Mouse (Mus musculus) MEL (cell line): ENCODE measurements around the gene Ephb2. TPM values are rescaled to one million over a fixed set of nuclear protein-coding genes. Genes with fewer than 3 reads are reported as not detected.
A peak's percentile ranks its signal among the peaks of the same experiment; 100 is the strongest.

ENCODE experiments used
- DNase-seq: peaks from one replicate; pipeline ENCODE4 v3.0.0; 2011; ENCODE audit warnings: low read depth, low spot score
- H3K27ac ChIP-seq: 2 replicates; pipeline ENCODE4 v1.5.1; 2012; ENCODE audit warnings: low read depth, mild to moderate bottlenecking, control low read depth, low read length, moderate library complexity; ENCODE audit not compliant: control insufficient read depth
- H3K27me3 ChIP-seq, 2 experiments: fragments of 150-350 bp in 1 of 2; sonication (generic) in 1 of 2; 2 replicates each; pipeline ENCODE4 v1.6.1; 2012; ENCODE audit warnings: low read length in 2 of 2, mild to moderate bottlenecking in 2 of 2, improper control_type of control experiment in 1 of 2, moderate library complexity in 1 of 2; ENCODE audit not compliant: insufficient read depth in 2 of 2, control insufficient read depth in 1 of 2
- H3K36me3 ChIP-seq, 2 experiments: 2 replicates each; pipeline ENCODE4 v1.6.1; 2012 to 2014; ENCODE audit warnings: low read length in 2 of 2, improper control_type of control experiment in 1 of 2, inconsistent platforms in 1 of 2, mild to moderate bottlenecking in 1 of 2; ENCODE audit not compliant: insufficient read depth in 2 of 2, control insufficient read depth in 1 of 2
- H3K4me1 ChIP-seq, 2 experiments: fragments of 150-350 bp in 1 of 2; sonication (generic) in 1 of 2; 2 replicates each; pipeline ENCODE4 v1.6.1; 2012; ENCODE audit warnings: low read length in 2 of 2, improper control_type of control experiment in 1 of 2, mild to moderate bottlenecking in 1 of 2; ENCODE audit not compliant: insufficient read depth in 2 of 2, control insufficient read depth in 1 of 2
- H3K4me3 ChIP-seq, 2 experiments: fragments of 150-350 bp in 1 of 2; sonication (generic) in 1 of 2; 2 replicates each; pipeline ENCODE4 v1.5.1; 2012; ENCODE audit warnings: low read depth in 2 of 2, low read length in 2 of 2, mild to moderate bottlenecking in 2 of 2, moderate library complexity in 2 of 2, control low read depth in 1 of 2, improper control_type of control experiment in 1 of 2; ENCODE audit not compliant: control insufficient read depth in 1 of 2, insufficient read depth in 1 of 2
- H3K79me2 ChIP-seq: 2 replicates; pipeline ENCODE4 v1.6.1; 2012; ENCODE audit warnings: mild to moderate bottlenecking, low read length, moderate library complexity; ENCODE audit not compliant: control insufficient read depth, poor library complexity, insufficient read depth
- H3K9ac ChIP-seq: 2 replicates; pipeline ENCODE4 v1.6.1; 2012; ENCODE audit warnings: low read depth, mild to moderate bottlenecking, control low read depth, low read length, moderate library complexity; ENCODE audit not compliant: control insufficient read depth, poor library complexity, severe bottlenecking
- H3K9me3 ChIP-seq: fragments of 150-350 bp; sonication (generic); replicated peaks from 2 replicates; pipeline ENCODE4 v1.6.1; 2012; ENCODE audit warnings: mild to moderate bottlenecking, low read length, improper control_type of control experiment, moderate library complexity; ENCODE audit not compliant: insufficient read depth
- CTCF ChIP-seq, 3 experiments: IDR thresholded peaks in 2 of 3; conservative IDR thresholded peaks in 1 of 3; 2 replicates each; pipeline ENCODE4 v1.5.1; 2011 to 2012; ENCODE audit warnings: low read length in 3 of 3, low read depth in 2 of 3, mild to moderate bottlenecking in 2 of 3, improper control_type of control experiment in 1 of 3, inconsistent platforms in 1 of 3, mixed read lengths in 1 of 3, moderate library complexity in 1 of 3; ENCODE audit not compliant: control insufficient read depth in 1 of 3, insufficient read depth in 1 of 3, poor library complexity in 1 of 3, severe bottlenecking in 1 of 3
- E2F4 ChIP-seq: IDR thresholded peaks from 2 replicates; pipeline ENCODE4 v1.6.1; 2011; ENCODE audit warnings: low read depth, low read length, improper control_type of control experiment, borderline replicate concordance
- ELF1 ChIP-seq: IDR thresholded peaks from 2 replicates; pipeline ENCODE4 v1.6.1; 2014; ENCODE audit warnings: low read depth, mild to moderate bottlenecking, inconsistent platforms, low read length, improper control_type of control experiment, moderate library complexity
- GABPA ChIP-seq: IDR thresholded peaks from 2 replicates; pipeline ENCODE4 v1.6.1; 2012; ENCODE audit warnings: low read depth, mild to moderate bottlenecking, inconsistent platforms, low read length, improper control_type of control experiment, moderate library complexity
- GATA1 ChIP-seq: IDR thresholded peaks from 2 replicates; pipeline ENCODE4 v1.6.1; 2011; ENCODE audit warnings: low read depth, low read length, improper control_type of control experiment
- JUND ChIP-seq: IDR thresholded peaks from 2 replicates; pipeline ENCODE4 v1.6.1; 2011; ENCODE audit warnings: low read depth, mild to moderate bottlenecking, improper control_type of control experiment, low read length
- KAT2A ChIP-seq: conservative IDR thresholded peaks from 2 replicates; pipeline ENCODE4 v1.6.1; 2012; ENCODE audit warnings: low read depth, low read length, improper control_type of control experiment, inconsistent platforms
- MAFK ChIP-seq: IDR thresholded peaks from 2 replicates; pipeline ENCODE4 v1.6.1; 2011; ENCODE audit warnings: low read depth, mild to moderate bottlenecking, low read length, improper control_type of control experiment, borderline replicate concordance
- MEF2A ChIP-seq: IDR thresholded peaks from 2 replicates; pipeline ENCODE4 v1.6.1; 2014; ENCODE audit warnings: low read depth, mild to moderate bottlenecking, inconsistent platforms, low read length, improper control_type of control experiment; ENCODE audit not compliant: poor library complexity, insufficient replicate concordance, severe bottlenecking; ENCODE audit errors: extremely low read depth
- MYB ChIP-seq: IDR thresholded peaks from 2 replicates; pipeline ENCODE4 v1.6.1; 2011; ENCODE audit warnings: mild to moderate bottlenecking, low read depth, low read length, improper control_type of control experiment
- POLR2A ChIP-seq, 2 experiments: IDR thresholded peaks; 2 replicates each; pipeline ENCODE4 v1.6.1; 2011 to 2012; ENCODE audit warnings: low read length in 2 of 2, mild to moderate bottlenecking in 2 of 2, control low read depth in 1 of 2, improper control_type of control experiment in 1 of 2, low read depth in 1 of 2, moderate library complexity in 1 of 2; ENCODE audit not compliant: control insufficient read depth in 1 of 2, insufficient read depth in 1 of 2, poor library complexity in 1 of 2
- POLR2AphosphoS2 ChIP-seq: IDR thresholded peaks from 2 replicates; pipeline ENCODE4 v1.6.1; 2011; ENCODE audit warnings: low read length, improper control_type of control experiment
- RAD21 ChIP-seq: IDR thresholded peaks from 2 replicates; pipeline ENCODE4 v1.6.1; 2011; ENCODE audit warnings: mild to moderate bottlenecking, low read depth, low read length, improper control_type of control experiment
- RCOR1 ChIP-seq: IDR thresholded peaks from 2 replicates; pipeline ENCODE4 v1.6.1; 2012; ENCODE audit warnings: low read depth, mild to moderate bottlenecking, inconsistent platforms, low read length, improper control_type of control experiment
- SIN3A ChIP-seq: IDR thresholded peaks from 2 replicates; pipeline ENCODE4 v1.6.1; 2012; ENCODE audit warnings: low read length, improper control_type of control experiment, inconsistent platforms
- SMC3 ChIP-seq: IDR thresholded peaks from 2 replicates; pipeline ENCODE4 v1.6.1; 2011; ENCODE audit warnings: low read depth, low read length, improper control_type of control experiment
- TCF12 ChIP-seq: IDR thresholded peaks from 2 replicates; pipeline ENCODE4 v1.6.1; 2014; ENCODE audit warnings: low read depth, mild to moderate bottlenecking, inconsistent platforms, low read length, improper control_type of control experiment, moderate library complexity
- UBTF ChIP-seq: IDR thresholded peaks from 2 replicates; pipeline ENCODE4 v1.6.1; 2012; ENCODE audit warnings: low read depth, mild to moderate bottlenecking, inconsistent platforms, low read length, improper control_type of control experiment, moderate library complexity, borderline replicate concordance; ENCODE audit not compliant: insufficient read depth
- USF2 ChIP-seq, 2 experiments: IDR thresholded peaks; 2 replicates each; pipeline ENCODE4 v1.6.1; 2011 to 2012; ENCODE audit warnings: improper control_type of control experiment in 2 of 2, low read length in 2 of 2, borderline replicate concordance in 1 of 2, inconsistent platforms in 1 of 2, low read depth in 1 of 2, mild to moderate bottlenecking in 1 of 2; ENCODE audit not compliant: insufficient read depth in 1 of 2
- ZC3H11A ChIP-seq: IDR thresholded peaks from 2 replicates; pipeline ENCODE4 v1.6.1; 2012; ENCODE audit warnings: low read depth, mild to moderate bottlenecking, inconsistent platforms, low read length, improper control_type of control experiment
- ZKSCAN1 ChIP-seq: IDR thresholded peaks from 2 replicates; pipeline ENCODE4 v1.6.1; 2012; ENCODE audit warnings: low read depth, mild to moderate bottlenecking, inconsistent platforms, low read length, improper control_type of control experiment, moderate library complexity
- ZMIZ1 ChIP-seq: IDR thresholded peaks from 2 replicates; pipeline ENCODE4 v1.6.1; 2012; ENCODE audit warnings: low read depth, mild to moderate bottlenecking, inconsistent platforms, low read length, improper control_type of control experiment, moderate library complexity
- ZNF384 ChIP-seq: IDR thresholded peaks from 2 replicates; pipeline ENCODE4 v1.6.1; 2012; ENCODE audit warnings: low read depth, mild to moderate bottlenecking, inconsistent platforms, low read length, improper control_type of control experiment
- polyA plus RNA-seq, 2 experiments: library from polyadenylated mRNA; stranded (reverse) in 1 of 2; unstranded in 1 of 2; fragments of >175 nt in 1 of 2; fragments of >200 nt in 1 of 2; gene quantifications; 2 replicates each; pipeline versions ENCODE4 v1.2.1 to v1.2.4; 2012; ENCODE audit warnings: low replicate concordance in 2 of 2, low read depth in 1 of 2; ENCODE audit not compliant: insufficient read length in 2 of 2, insufficient read depth in 1 of 2, missing spikeins in 1 of 2
- total RNA-seq: library from RNA; depleted of rRNA; stranded (reverse); fragments of 300-350 nt; gene quantifications from 2 replicates; pipeline ENCODE4 v1.2.3, GENCODE M21; 2012

The Ephb2 gene
- total and polyA plus RNA-seq, 3 experiments = 1.9 to 4.1 TPM; not detected in 1

- H3K4me1 ChIP-seq = no peaks in the 10 kb centered on the region
- no peak for TF ChIP-seq CTCF (IDR thresholded peaks at IDR 0.05 in 2 of 3, conservative IDR thresholded peaks at IDR 0.05 in 1 of 3; ENCODE audit: control insufficient read depth in 1 of 3, insufficient read depth in 1 of 3, low read depth in 2 of 3, low read length in 3 of 3, poor library complexity in 1 of 3, severe bottlenecking in 1 of 3)
- TF ChIP-seq ZKSCAN1 = no peak
- TF ChIP-seq USF2 (IDR thresholded peaks at IDR 0.05; ENCODE audit: borderline replicate concordance in 1 of 2, insufficient read depth in 1 of 2, low read depth in 1 of 2, low read length in 2 of 2) = no peak
- no peak for TF ChIP-seq ZMIZ1
- no peak for TF ChIP-seq ZC3H11A
- no peak for TF ChIP-seq KAT2A
- TF ChIP-seq MAFK = no peak
- TF ChIP-seq, all 39 proteins: peak for 0
- peaks cover 2% of the 10 kb centered on the region in 2 experiments; a peak in 3 of 4 replicates for H3K27me3 ChIP-seq
Measured at GRCm38 (mm10) chr4:136842802-136843201, 7.0 kb upstream of the Ephb2 start.

GRCm38 (mm10) chr4:136842033-136842432 lies 6.2 kb upstream of the Ephb2 start:
- Histone ChIP-seq H3K4me3 (no peak overlapping the region), H3K9ac (no peak overlapping the region), H3K27ac (no peak overlapping the region), H3K27me3 (no peaks in the 10 kb centered on the region; a peak in 2 of 4 replicates), H3K79me2 (no peaks in the 10 kb centered on the region), H3K36me3 (no peaks in the 10 kb centered on the region), H3K4me1 (no peaks in the 10 kb centered on the region), H3K9me3 (no peaks in the 10 kb centered on the region)
- no peak for TF ChIP-seq GATA1
- TF ChIP-seq E2F4 = no peak
- no peak for TF ChIP-seq RCOR1
- no peak for TF ChIP-seq GABPA
- TF ChIP-seq CTCF (IDR thresholded peaks at IDR 0.05 in 2 of 3, conservative IDR thresholded peaks at IDR 0.05 in 1 of 3; ENCODE audit: control insufficient read depth in 1 of 3, insufficient read depth in 1 of 3, low read depth in 2 of 3, low read length in 3 of 3, poor library complexity in 1 of 3, severe bottlenecking in 1 of 3) = no peak
- no peak for DNase-seq

More at GRCm38 (mm10) chr4:136842802-136843201, 7.0 kb upstream of the Ephb2 start:
- Histone ChIP-seq H3K79me2 (no peaks in the 10 kb centered on the region), H3K4me3 (no peak overlapping the region), H3K36me3 (no peaks in the 10 kb centered on the region), H3K9me3 (no peaks in the 10 kb centered on the region), H3K9ac (no peak overlapping the region), H3K27ac (no peak overlapping the region)
- no peak for DNase-seq

DNA sequence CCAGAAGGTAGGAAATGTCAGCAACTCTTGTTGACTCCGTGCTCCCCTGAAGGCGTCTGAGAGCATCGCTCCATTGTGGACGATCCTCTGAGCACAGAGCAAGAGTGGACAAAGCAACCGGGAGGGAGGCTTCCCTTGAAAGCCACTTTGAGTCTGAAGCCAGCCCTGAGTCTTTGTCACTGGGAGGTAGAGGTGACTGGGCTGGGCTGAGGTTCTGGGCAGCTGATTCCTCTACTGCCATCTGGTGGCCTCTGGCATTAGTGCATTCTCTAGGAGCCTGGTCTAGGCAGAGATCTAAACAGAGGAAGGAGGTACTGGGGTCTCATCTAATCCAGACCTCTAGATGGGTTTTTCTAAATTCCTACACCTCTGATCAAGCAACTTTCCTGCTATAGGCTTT lies 5.3 kb upstream of the Ephb2 start:
- H3K9me3 ChIP-seq = no peaks in the 10 kb centered on the region
- H3K4me3 ChIP-seq = no peak overlapping the region
- no peak overlapping the region for H3K27ac ChIP-seq
- TF ChIP-seq SIN3A (no peak), UBTF (no peak), POLR2A (IDR thresholded peaks at IDR 0.05; ENCODE audit: control insufficient read depth in 1 of 2, insufficient read depth in 1 of 2, low read depth in 1 of 2, low read length in 2 of 2, poor library complexity in 1 of 2) (no peak), GATA1 (no peak), JUND (no peak), ZC3H11A (peak; percentile 85), ZNF384 (no peak), ELF1 (no peak), RCOR1 (no peak), SMC3 (peak; percentile 98), TCF12 (no peak), MEF2A (no peak), MAFK (no peak), CTCF (IDR thresholded peaks at IDR 0.05 in 2 of 3, conservative IDR thresholded peaks at IDR 0.05 in 1 of 3; ENCODE audit: control insufficient read depth in 1 of 3, insufficient read depth in 1 of 3, low read depth in 2 of 3, low read length in 3 of 3, poor library complexity in 1 of 3, severe bottlenecking in 1 of 3) (peak; percentile 83 to 92 (median 89)), POLR2AphosphoS2 (no peak), MYB (no peak), RAD21 (peak; percentile 79)
- H3K9ac ChIP-seq = no peak overlapping the region
- no peaks in the 10 kb centered on the region for H3K36me3 ChIP-seq
- no peaks in the 10 kb centered on the region for H3K79me2 ChIP-seq
- H3K27me3 ChIP-seq = no peaks in the 10 kb centered on the region; a peak in 1 of 4 replicates
- DNase-seq = peak; percentile 75
- H3K4me1 ChIP-seq = no peaks in the 10 kb centered on the region
